Mouse (Mus musculus): ENCODE results near the gene Dpf1. TPM values are rescaled to one million over a fixed set of nuclear protein-coding genes. Genes with fewer than 3 reads are reported as not detected.

The Dpf1 gene
- total RNA-seq (2012; rRNA removed) (8.4 and 10.2 TPM in 2 replicates), polyA plus RNA-seq (2012; ENCODE audit: insufficient read depth in 1 of 2, insufficient read length in 2 of 2, low read depth in 1 of 2, low replicate concordance in 2 of 2, missing spikeins in 1 of 2) (10 to 100 TPM in 1 of 2 experiments, not detected in 1; 17.3 TPM)

GRCm38 (mm10) chr7:29303738-29304462 lies at the start of gene Dpf1:
Gene Dpf1 (plus strand): TSS chr7:29303951.
- no peaks in the 10 kb centered on the region for H3K9me3 ChIP-seq (replicated peaks; ENCODE audit: insufficient read depth, low read length)
- H3K27ac ChIP-seq (ENCODE audit: control insufficient read depth, low read depth, low read length), result no peak within 1 kb of the TSS
- peak within 1 kb of the TSS; percentile 73 for H3K9ac ChIP-seq (ENCODE audit: control insufficient read depth, low read depth, low read length, poor library complexity, severe bottlenecking)
- DNase-seq (ENCODE audit: low read depth, low spot score), result peak; percentile 92
- no peaks in the 10 kb centered on the region; the same call in none of the 2 replicates for H3K79me2 ChIP-seq (ENCODE audit: control insufficient read depth, insufficient read depth, low read length, poor library complexity)
- peaks cover 3 to 5% of the 10 kb centered on the region in 2 experiments; a peak in 3 of 4 replicates for H3K4me1 ChIP-seq (ENCODE audit: control insufficient read depth in 1 of 2, insufficient read depth in 2 of 2, low read length in 2 of 2)
- no peaks in the 10 kb centered on the region for H3K27me3 ChIP-seq (ENCODE audit: control insufficient read depth in 1 of 2, insufficient read depth in 2 of 2, low read length in 2 of 2)
- H3K36me3 ChIP-seq (ENCODE audit: control insufficient read depth in 1 of 2, insufficient read depth in 2 of 2, low read length in 2 of 2), result peaks cover 0 to 4% of the 10 kb centered on the region in 2 experiments; a peak in 1 of 4 replicates
- TF ChIP-seq NRF1 (IDR thresholded peaks at IDR 0.05; ENCODE audit: insufficient read depth, low read depth, low read length, poor library complexity, severe bottlenecking), result peak; percentile 56
- peak; percentile 48 for TF ChIP-seq SIN3A (IDR thresholded peaks at IDR 0.05; ENCODE audit: low read length)
- peak; percentile 47; the same call in 1 of the 2 replicates for TF ChIP-seq E2F4 (IDR thresholded peaks at IDR 0.05; ENCODE audit: borderline replicate concordance, low read depth, low read length)
- peak; percentile 84 for TF ChIP-seq MXI1 (IDR thresholded peaks at IDR 0.05; ENCODE audit: low read depth, low read length)
- peak; percentile 36; the same call in 1 of the 2 replicates for TF ChIP-seq TBP (IDR thresholded peaks at IDR 0.05; ENCODE audit: low read depth, low read length)
- TF ChIP-seq MEF2A (IDR thresholded peaks at IDR 0.05; ENCODE audit: extremely low read depth, insufficient replicate concordance, low read depth, low read length, poor library complexity, severe bottlenecking), result no peak
- no peak for TF ChIP-seq ZNF384 (IDR thresholded peaks at IDR 0.05; ENCODE audit: low read depth, low read length)
- TF ChIP-seq MAX (IDR thresholded peaks at IDR 0.05; ENCODE audit: low read length), result 0 out of 2 replicates have a peak, but pooled peaks have one; percentile 47
- no peak for TF ChIP-seq MAZ (IDR thresholded peaks at IDR 0.05; ENCODE audit: low read depth, low read length)
- TF ChIP-seq POLR2A (IDR thresholded peaks at IDR 0.05; ENCODE audit: control insufficient read depth in 1 of 2, insufficient read depth in 1 of 2, low read depth in 1 of 2, low read length in 2 of 2, poor library complexity in 1 of 2), result peak; percentile 46 to 69; a peak in 2 of 4 replicates
- peak; percentile 49; the same call in 1 of the 2 replicates for TF ChIP-seq ELF1 (IDR thresholded peaks at IDR 0.05; ENCODE audit: low read depth, low read length)
- TF ChIP-seq KAT2A (conservative IDR thresholded peaks at IDR 0.05; ENCODE audit: low read depth, low read length), result peak; percentile 80
- 0 out of 2 replicates have a peak, but pooled peaks have one; percentile 79 for TF ChIP-seq UBTF (IDR thresholded peaks at IDR 0.05; ENCODE audit: borderline replicate concordance, insufficient read depth, low read depth, low read length)
- peak; percentile 94 for TF ChIP-seq RCOR1 (IDR thresholded peaks at IDR 0.05; ENCODE audit: low read depth, low read length)
- TF ChIP-seq TCF12 (IDR thresholded peaks at IDR 0.05; ENCODE audit: low read depth, low read length), result 0 out of 2 replicates have a peak, but pooled peaks have one; percentile 32
- no peak for TF ChIP-seq CTCF (IDR thresholded peaks at IDR 0.05 in 2 of 3, conservative IDR thresholded peaks at IDR 0.05 in 1 of 3; ENCODE audit: control insufficient read depth in 1 of 3, insufficient read depth in 1 of 3, low read depth in 2 of 3, low read length in 3 of 3, poor library complexity in 1 of 3, severe bottlenecking in 1 of 3)
- peak; percentile 42 for TF ChIP-seq NELFE (IDR thresholded peaks at IDR 0.05; ENCODE audit: low read depth, low read length)
- TF ChIP-seq HCFC1 (IDR thresholded peaks at IDR 0.05; ENCODE audit: low read depth, low read length), result peak; percentile 96
- H3K4me3 ChIP-seq (ENCODE audit: control insufficient read depth in 1 of 2, insufficient read depth in 1 of 2, low read depth in 2 of 2, low read length in 2 of 2), result peak within 1 kb of the TSS; percentile 52 to 65
